Mouse (Mus musculus): ENCODE data around the gene Tspan18. TPM values are rescaled to one million over a fixed set of nuclear protein-coding genes. Genes with fewer than 3 reads are reported as not detected.

Tspan18 gene
- total RNA-seq, 1 experiment from 2014 or later = 1.1 TPM

DNA sequence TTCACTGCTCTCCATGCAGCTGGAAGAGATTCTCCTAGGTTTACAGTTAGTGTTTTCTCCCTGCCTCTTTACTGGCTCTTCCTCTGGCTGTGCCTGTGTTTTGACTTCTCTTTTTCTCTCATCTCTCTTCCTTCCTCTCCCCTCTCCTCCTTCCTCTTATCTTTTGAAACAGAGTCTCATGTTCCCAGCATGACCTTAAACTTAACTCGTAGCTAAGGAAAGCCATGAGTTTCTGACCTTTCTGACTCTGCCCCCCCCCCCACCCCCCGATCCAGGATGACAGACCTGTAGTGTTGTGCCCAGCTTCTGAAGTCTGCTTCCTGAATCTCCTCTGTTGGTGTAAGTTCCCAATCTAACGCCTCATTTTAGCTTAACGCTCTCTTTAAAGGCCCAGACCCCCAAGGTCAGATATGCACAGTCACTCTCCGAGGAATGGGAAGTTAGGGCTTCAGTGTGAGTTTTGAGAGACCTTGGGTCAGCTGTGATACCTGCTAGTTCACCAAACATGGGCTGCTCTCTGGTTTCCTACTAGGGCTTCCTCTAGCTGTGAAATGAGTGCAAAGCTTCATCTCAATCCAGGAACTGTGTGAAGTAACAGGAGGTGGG lies 11.5 kb upstream of the Tspan18 start:
- ATAC-seq (replicated peaks; ENCODE audit: low read depth, poor library complexity, severe bottlenecking) = peak; percentile 62

DNA sequence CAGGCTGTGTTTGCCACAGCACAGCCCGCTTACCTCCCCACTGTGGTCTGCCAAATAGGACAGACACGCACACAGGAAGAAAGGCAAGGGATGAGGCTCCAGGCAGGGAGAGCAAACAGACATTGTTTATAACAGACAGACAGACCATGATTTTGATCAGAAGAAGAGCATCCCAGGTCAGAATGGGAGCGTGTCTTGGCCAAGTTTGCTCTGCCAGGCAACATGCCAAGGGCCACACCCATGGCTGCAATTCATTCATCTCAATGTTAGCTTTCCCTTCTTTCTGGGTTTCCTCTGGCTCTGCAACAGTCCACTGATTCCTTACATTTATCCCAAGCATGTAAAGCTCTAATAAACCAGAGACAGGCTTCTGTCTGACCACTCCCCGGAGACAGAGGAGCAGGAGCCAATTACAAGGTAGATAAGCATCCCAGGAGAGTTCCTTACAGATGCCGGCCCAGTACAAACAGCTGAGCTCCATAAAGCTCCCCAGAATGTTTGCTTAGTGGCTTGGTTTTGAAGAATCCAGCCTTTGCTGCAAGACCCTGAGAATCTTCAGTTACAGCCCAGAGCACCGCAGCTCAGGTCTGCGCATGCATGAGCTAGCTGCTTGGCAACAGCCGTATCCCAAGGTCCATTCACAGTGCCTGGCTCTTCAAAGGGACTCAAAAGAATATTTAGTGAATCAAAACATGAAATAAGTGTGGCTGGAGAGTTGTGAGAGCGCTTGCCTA lies 5.2 kb upstream of the Tspan18 start:
- no peak for ATAC-seq (replicated peaks; ENCODE audit: low read depth, poor library complexity, severe bottlenecking)

DNA sequence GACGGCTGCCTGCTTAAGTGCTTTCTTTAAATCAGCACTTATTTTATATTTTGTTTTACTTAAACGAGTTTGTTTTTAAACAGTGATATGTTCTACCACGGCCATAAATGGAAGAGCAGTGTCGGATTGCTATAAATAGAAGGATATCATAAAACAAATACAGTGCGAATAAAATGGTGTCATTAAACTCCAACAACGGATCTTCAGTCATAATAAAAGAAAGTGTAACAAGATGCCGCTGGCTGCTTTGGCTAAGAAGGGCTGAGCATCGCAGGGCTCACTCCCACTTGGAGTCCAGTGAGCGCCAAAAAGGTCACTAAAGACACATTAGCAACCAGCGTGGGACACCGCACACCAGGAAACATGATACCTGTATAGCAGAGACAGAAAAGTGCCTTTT lies 1.7 kb upstream of the Tspan18 start:
- ATAC-seq (replicated peaks; ENCODE audit: low read depth, poor library complexity, severe bottlenecking) = no peak

DNA sequence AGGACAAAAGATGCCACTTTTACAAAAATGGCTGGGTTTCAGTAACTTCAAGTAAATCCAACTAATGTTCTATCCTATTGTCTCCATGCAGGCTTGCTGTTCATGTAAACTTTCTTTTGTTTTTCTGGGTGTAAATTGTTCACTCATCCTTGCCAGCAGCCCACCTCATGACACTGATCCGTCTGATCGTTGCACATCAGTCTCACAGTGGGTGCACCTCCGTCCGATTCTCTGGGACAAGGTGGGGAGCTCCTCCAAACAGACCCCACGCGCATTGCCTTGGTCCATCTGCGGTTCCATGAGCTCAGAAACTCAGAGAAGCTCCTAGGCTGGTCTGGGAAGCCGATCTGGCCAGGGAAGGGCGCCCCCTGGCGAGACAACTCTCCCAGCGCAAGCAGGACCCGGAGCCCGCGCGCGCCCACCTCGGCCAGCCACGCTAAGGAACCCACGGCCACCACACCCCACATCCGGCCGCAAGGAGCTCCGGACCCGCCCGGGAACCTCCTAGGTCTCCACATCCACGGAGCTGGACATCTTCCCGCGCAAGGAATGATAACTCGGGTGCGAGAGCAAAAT lies 976 bp downstream of the Tspan18 start:
- peak; percentile 67 for ATAC-seq (replicated peaks; ENCODE audit: low read depth, poor library complexity, severe bottlenecking)

DNA sequence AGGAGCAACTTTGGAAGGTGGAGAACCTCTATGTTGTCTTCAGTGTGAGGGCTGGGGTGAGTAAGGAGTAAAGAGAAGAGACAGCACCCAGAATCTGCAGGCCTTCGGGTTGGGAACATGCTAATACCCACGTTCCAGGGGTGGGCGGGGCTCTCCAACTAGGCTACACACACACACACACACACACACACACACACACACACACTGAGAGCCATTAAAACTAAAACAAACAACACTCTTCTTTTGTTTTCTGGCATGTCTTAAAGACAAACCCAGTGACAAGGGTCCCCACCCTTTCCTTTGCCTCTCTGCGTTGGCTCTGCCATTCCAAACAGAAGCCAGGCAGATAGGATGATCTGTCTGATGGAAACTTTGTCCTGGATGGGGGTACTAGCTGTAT lies 2.0 kb downstream of the Tspan18 start:
- no peak for ATAC-seq (replicated peaks; ENCODE audit: low read depth, poor library complexity, severe bottlenecking)

DNA sequence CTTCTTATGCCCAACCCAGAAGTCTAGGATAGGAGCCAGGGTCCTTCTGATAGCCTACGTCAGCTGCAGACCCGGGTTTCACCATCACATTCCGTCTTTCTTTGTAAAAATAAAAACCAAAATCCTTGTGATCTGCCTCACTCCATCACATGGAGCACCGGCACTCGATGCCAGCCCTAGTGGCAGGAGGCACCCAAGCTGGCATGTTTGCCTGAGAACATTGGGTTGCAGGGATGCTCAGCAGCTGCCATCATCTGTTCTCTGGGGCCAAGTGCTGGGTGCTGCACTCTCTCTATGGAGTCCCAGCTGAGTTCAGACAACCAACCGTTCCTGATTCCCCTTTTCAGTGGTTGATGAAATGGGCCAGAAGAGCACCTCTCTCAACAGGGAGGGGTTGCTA lies 3.2 kb downstream of the Tspan18 start:
- no peak for ATAC-seq (replicated peaks; ENCODE audit: low read depth, poor library complexity, severe bottlenecking)

DNA sequence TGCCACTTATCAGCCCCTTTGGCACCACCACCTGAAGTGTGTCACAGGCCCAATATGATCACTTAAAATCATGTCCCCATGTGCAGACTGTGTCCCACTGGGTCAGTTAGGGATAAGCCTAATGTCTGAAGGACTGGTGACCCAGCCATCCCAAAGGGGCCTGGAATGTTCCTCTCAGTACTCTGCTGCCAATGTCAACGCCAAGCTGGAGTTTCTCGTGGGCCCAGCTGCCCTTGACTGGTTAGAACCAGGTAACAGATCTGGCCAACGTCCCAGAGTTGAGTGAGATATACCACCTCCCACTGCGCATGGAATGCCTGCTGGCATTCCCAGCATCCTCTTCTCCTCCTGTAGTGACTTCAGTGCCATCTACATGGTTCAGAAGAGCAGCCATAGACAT lies 5.2 kb downstream of the Tspan18 start:
- ATAC-seq (replicated peaks; ENCODE audit: low read depth, poor library complexity, severe bottlenecking) = no peak

DNA sequence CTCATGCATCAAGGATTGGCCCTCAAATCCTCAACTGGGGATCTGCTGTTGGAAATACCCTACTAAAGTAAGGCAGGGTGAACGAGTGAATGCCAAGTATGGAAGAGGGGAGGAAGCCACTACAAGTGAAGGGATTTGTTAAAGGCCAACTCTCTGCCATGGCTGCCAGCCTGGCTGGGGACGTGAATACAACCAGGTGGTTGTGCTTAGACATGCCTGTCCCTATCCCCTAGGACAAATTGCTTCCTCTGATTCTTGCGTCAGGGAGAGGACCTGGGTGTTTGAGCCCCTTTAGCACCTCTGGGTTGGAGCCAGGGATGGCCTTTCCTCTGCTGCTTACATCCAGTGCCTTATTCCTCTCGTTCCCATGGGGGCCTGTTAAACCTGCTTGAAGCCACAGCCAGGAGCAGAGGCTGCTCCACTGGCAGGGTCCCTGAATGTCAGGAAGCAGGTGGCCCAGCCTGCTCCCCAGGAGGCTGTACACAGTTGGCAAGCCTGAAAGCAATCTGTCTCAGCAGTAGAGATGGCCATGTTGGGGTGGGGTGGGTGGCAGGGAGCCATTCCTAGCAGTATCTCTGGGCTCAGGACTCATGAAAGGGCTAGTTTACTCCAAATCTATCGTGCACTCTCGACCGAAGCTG lies 6.3 kb downstream of the Tspan18 start:
- ATAC-seq (replicated peaks; ENCODE audit: low read depth, poor library complexity, severe bottlenecking) = no peak

DNA sequence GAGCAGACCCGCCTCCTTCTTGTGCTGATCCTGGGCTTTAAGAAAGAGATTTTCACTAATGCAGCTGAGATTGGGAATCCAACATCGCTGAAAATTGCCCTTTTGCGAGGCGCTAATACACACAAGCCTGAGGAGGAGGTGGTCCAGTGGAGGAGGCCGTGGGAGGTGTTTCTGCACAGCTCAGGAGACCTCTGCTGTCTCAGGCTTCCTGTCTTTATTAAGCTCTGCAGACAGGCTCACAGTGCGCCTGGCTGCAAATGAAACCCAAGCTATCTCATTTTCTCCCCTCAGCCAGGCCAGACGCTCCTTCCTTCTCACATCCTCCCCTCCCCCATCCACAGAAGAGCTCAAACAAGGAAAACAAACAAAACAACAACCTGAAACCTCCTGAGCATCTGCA lies 9.6 kb downstream of the Tspan18 start:
- no peak for ATAC-seq (replicated peaks; ENCODE audit: low read depth, poor library complexity, severe bottlenecking)

DNA sequence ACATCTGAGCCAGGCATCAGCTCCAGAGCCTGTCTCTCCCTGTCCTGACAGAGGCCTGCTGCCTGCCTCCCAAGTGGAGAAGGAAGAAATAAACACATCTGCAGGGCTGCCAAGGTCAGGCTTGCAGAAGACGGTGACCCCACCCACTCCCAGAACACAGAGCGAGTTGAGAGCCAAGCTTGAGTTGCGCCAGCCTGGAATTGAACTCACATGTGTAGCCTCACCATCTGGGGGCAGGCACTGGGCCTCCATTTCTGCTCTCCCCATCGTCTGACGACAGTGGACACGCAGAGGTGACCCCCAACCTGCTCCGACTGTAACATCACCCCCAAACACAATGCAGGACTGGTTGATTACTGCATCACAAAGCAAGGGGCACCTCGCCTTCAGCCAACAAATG lies 12.4 kb downstream of the Tspan18 start:
- ATAC-seq (replicated peaks; ENCODE audit: low read depth, poor library complexity, severe bottlenecking) = no peak

DNA sequence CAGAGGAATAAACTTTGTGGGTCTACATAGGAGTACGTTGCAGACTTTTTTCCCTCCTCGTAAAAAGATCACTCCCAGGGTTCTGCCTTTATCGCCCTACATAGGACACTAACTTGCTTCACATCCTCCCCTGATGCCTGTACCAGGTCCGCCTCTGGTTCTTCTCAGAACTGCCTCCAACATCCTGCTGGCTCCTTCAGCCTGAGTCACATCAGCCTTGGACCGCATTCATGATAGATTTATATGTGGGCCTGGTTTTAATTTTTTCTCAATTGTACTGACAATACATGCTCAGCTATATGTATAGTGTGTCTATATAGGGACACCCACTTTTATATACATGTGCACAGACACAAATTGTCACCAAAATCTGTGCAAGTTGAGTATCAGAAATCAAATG lies 14.0 kb downstream of the Tspan18 start:
- no peak for ATAC-seq (replicated peaks; ENCODE audit: low read depth, poor library complexity, severe bottlenecking)

DNA sequence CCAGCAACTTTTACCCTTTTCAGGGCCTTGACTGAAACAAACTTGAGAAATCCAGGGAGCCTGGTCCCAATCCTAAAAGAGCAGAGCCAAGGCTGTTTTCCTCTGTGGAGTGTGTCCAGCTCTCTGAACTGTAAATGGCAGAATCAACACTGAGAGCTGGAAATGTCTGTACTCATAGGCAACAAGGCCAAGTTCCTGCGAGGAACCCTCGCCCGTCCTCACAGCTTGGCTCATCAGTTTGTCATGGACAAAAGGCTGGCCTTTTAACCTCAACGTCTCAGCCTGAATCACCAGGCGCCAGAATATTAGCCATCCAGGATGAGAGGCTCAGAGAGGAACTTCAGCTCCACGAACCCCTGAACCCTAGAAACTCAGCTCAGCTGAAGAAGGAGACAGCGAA lies 14.7 kb downstream of the Tspan18 start:
- no peak for ATAC-seq (replicated peaks; ENCODE audit: low read depth, poor library complexity, severe bottlenecking)

DNA sequence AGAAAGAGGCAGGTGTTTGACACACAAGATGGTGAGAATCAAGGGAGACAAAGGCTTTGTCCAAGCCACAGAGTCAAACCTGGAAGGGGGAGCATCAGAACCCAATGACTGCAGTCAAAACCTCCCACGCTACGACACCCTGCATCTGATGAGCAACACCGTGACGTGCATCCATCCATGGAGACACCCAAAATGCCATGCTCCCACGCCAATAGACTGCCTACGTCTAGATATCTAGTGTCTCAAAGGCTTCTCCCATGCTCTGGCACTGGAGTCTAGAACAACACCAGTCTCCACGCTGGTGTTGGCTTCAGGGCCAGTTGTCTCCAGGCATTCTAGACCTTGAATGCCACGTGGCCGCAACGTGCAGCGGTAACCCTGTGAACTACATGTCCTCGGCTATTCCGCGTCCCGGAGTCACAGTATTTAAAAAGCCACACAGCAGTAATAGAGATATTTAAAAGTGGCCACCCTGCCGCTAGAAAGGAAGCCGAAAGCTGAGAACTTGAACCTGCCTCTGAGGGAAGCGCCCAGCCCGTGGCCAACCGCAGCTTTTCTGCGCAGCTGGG lies 15.4 kb downstream of the Tspan18 start:
- no peak for ATAC-seq (replicated peaks; ENCODE audit: low read depth, poor library complexity, severe bottlenecking)

DNA sequence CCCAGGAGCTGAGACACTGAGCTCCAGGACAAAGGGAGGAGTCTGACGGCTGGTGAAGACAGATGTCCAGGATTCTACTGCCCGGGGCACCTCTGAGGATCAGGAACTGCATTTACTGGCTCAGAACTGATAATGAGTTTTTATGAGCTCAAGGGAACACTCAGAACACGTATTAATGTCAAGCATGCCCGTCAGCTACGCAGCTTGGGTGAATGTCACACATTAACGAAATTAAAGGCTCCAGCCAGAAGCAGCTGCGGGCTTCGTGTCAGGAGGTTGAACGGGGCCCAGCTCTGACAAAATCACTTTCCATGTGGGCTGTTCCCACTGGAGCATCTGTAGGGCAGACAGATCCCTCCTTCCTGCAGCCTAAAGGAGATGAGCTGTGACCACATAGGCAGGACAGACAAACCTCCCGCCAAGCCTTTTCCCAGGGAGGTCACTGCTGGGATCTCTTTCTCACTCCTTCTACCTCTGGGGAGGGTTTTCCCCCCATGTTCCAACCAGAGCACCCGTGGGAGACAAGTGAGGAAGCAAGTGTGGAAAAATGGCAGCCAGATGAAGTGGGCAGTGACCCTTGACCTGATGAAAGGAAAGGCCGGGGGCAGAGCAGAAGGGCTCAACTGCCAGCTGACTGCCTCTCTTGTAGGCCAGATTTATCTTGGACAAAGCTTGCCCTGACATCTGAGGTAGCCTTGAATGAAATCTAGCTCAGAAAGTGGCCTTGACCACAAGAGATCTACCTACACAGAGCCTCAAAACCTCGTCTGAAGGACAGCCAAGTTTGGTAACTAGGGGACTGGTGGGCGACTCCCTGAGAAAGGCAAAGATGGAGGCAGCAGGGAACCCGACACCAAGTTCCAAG lies 20.3 kb downstream of the Tspan18 start:
- ATAC-seq (replicated peaks; ENCODE audit: low read depth, poor library complexity, severe bottlenecking) = no peak

DNA sequence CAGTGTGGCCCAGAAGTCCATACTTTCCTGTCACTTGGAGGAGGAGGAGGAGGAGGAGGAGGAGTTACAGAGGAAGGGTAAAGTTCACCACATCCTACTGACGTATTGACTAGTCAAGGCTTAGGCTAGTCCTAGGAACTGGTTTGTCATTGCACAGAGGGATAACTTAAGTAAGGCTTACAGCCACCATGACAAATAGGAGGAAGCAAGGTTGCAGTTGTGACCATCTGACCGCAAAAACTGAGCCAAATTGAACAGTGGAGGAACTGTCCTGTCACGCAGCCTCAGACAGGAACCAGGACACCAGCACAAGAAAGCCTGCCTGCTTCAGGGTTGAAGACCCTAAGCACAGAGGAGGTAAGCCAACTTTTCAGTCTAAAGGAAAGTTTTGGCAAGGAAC lies 21.8 kb downstream of the Tspan18 start:
- peak; percentile 73 for ATAC-seq (replicated peaks; ENCODE audit: low read depth, poor library complexity, severe bottlenecking)

DNA sequence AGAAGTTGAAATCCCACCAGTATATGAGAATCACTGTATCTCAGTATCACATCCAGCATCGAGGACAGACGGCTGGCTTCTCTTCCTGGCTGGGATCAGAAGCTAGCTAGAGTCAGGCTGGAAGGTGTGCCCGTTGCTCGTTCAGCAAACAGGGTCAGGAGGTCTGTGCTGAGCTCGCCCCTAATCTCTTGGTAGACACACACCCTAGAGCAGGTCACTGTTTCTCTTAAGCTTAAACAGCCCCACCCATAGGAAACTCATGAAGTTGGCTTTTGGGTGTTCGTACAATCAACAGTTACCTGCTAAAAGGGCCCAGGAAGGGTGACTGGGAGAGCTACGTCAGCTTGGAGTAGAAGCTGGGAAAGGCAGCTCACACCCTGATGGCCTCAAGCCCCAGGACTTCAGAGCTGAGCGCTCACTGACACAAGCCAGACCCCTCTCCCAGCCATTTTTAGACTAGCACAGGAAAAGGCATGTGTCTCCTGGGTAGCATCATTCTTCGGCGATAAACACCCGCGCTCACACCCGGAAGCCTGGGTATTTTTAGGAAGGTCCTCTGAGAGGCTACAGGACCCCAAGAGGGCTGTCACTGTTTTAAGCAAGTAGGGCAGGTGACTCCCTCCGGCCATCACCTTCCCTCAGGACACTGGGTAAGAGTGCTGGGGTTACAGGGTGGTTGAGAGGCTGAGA lies 24.4 kb downstream of the Tspan18 start:
- ATAC-seq (replicated peaks; ENCODE audit: low read depth, poor library complexity, severe bottlenecking) = no peak

DNA sequence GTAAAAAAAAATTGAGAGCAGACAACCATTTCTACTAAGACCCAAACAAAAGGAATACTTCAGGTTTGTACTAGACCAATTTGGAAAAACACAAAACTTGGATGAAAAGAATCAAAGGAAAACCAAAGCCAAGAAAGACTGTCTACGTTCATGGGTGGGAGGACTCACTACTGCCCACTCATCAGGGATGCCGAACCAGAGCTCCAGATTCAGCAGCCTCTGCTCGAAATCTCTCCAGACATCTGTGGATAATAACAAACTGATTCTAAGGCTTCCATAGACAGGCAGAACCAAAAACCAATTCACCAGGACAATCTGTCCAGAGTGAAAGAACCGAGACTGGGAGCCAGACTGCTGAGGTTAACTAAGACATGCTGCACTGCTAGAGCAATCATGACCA lies 27.4 kb downstream of the Tspan18 start:
- ATAC-seq (replicated peaks; ENCODE audit: low read depth, poor library complexity, severe bottlenecking) = no peak

DNA sequence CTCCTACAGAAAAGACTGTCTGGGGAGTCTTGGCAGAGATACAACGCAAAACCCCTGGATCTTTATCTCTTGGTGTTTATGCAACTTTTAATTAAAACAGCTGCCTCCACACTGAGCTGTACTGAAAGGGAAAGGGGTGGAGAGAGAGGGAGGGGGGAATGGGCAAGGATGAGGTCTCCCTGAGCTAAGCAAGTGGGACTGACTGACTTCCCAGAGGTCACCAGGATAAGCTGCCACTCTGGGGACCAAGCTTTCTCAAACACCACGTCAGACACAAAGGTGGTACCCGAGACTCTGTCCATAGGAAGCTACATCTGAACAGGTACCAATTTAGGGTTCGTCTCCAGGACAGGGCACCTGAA lies 30.1 kb downstream of the Tspan18 start:
- no peak for ATAC-seq (replicated peaks; ENCODE audit: low read depth, poor library complexity, severe bottlenecking)

DNA sequence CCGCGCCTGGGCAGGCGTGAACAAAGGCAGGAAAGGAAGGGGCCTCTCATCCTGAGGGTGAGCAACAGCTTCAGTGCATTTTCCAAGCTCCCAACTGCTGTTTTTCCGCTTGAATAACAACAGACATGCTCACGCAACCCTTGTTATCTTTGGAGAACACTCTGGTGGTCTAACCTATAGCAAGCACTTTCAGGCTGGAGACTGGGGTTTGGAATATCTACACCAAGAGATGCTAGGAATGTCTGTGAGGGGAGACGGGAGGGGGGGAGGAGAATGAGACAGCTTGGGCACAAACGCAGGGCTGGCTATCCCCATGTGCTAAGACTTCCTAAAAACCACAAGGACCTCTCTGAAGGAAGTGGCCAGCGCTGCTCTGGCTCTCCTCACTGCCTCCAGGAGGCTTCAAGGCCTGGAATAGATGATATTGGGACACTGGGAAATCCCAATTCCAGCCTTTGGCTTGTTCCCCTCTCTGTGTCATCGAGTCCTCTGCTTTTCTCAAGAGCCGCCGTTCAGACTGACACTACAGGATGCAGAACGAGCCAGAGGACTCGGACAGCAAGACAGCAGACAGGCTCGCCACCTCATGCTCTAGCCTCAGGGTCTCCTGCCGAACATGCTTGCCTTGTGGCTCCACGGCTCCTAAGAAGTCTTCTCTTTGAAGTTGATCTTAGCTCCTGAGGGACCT lies 30.6 kb downstream of the Tspan18 start:
- ATAC-seq (replicated peaks; ENCODE audit: low read depth, poor library complexity, severe bottlenecking) = no peak
